Mouse (Mus musculus) cerebellum, postnatal 36 days (tissue): Measurements from ENCODE around the gene Dok5.

Experiments
- DNase-seq, 2 experiments: peaks; one replicate each; pipeline ENCODE4 v3.0.0; 2021 to 2022; ENCODE audit warnings: mixed read lengths in 2 of 2

The Dok5 gene

GRCm38 (mm10) chr2:170807555-170808258 lies 76.1 kb downstream of the Dok5 start:
- DNase-seq: no peak

GRCm38 (mm10) chr2:170808259-170808789 lies 76.7 kb downstream of the Dok5 start:
- DNase-seq: no peak

- DNase-seq: peak; percentile 90 to 92
Measured at GRCm38 (mm10) chr2:170811356-170811755, 79.7 kb downstream of the Dok5 start.

GRCm38 (mm10) chr2:170816302-170816701 lies 84.7 kb downstream of the Dok5 start:
- no peak for DNase-seq

- no peak for DNase-seq
Measured at GRCm38 (mm10) chr2:170817112-170817703, 85.6 kb downstream of the Dok5 start.

GRCm38 (mm10) chr2:170826821-170827441 lies 95.3 kb downstream of the Dok5 start:
- no peak for DNase-seq

GRCm38 (mm10) chr2:170828757-170829156 lies 97.2 kb downstream of the Dok5 start:
- DNase-seq: no peak

GRCm38 (mm10) chr2:170829191-170829611 lies 97.6 kb downstream of the Dok5 start:
- no peak for DNase-seq

GRCm38 (mm10) chr2:170829988-170830387 lies 98.4 kb downstream of the Dok5 start:
- DNase-seq: no peak

- DNase-seq: peak; percentile 57 to 65
Measured at GRCm38 (mm10) chr2:170836862-170837261, 105.3 kb downstream of the Dok5 start.

GRCm38 (mm10) chr2:170837363-170837762 lies 105.8 kb downstream of the Dok5 start:
- DNase-seq: no peak

GRCm38 (mm10) chr2:170837824-170838557 lies 106.4 kb downstream of the Dok5 start:
- no peak for DNase-seq

GRCm38 (mm10) chr2:170841441-170841965 lies 109.9 kb downstream of the Dok5 start:
- DNase-seq: no peak

- DNase-seq: no peak
Measured at GRCm38 (mm10) chr2:170845511-170845910, 113.9 kb downstream of the Dok5 start.

GRCm38 (mm10) chr2:170850058-170850457 lies 118.5 kb downstream of the Dok5 start:
- DNase-seq: no peak

GRCm38 (mm10) chr2:170852337-170852736 lies 120.7 kb downstream of the Dok5 start:
- no peak for DNase-seq

GRCm38 (mm10) chr2:170855210-170855609 lies 123.6 kb downstream of the Dok5 start:
- no peak for DNase-seq

- DNase-seq: peak in 1 of 2 experiments; percentile 20
Measured at GRCm38 (mm10) chr2:170856085-170856484, 124.5 kb downstream of the Dok5 start.

GRCm38 (mm10) chr2:170857507-170857906 lies 125.9 kb downstream of the Dok5 start:
- no peak for DNase-seq

- DNase-seq: no peak
Measured at GRCm38 (mm10) chr2:170858640-170859039, 127.0 kb downstream of the Dok5 start.

- DNase-seq: no peak
Measured at GRCm38 (mm10) chr2:170860576-170860975, 129.0 kb downstream of the Dok5 start.

- DNase-seq: no peak
Measured at GRCm38 (mm10) chr2:170862799-170863198, 131.2 kb downstream of the Dok5 start.

GRCm38 (mm10) chr2:170863201-170863600 lies 131.6 kb downstream of the Dok5 start:
- no peak for DNase-seq
